Mouse (Mus musculus): Measurements from ENCODE around the gene Rps4x. TPM values are rescaled to one million over a fixed set of nuclear protein-coding genes. Genes with fewer than 3 reads are reported as not detected.

Rps4x gene
- polyA plus RNA-seq (2012), result 66.6 and 93.7 TPM in 2 replicates

DNA sequence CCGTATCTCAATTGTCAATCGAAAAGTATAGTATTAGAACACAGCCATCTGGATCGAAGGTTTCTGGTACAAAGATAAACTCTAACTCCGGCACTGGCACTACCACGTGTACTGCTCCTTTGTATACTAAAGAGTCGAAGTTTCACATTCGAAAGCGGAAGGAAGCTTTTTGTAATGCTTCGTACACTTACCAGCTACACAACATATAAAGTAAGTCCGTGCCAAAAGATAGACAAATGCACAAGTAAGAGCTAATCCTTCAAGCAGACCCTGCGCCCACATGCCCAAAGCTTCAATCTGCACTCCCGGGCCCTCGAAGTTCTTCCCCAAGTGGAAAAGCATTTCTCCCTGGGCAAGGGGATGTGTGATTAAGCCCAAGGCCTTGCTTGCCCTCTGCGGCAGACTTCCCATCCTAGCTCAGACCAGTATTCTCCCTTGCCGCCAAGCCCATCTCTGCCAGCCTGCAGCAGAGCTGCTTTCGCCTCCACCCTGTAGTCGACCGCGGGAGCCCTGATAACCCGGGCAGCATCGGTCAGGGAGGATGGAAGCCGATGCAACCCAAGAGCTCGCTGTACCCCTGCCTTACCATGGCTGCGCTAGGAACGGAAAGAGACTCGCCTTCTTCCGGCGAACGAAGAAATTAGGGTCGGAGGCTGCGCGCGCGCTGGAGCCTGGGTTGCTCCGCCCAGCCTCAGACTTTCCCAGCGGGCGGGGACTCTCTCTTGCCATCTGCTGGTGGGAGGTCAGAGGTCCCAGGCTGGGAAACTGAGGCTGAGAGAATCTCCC, at the start of gene Rps4x:
Gene Rps4x, minus strand, starts transcription at position 683 of the 786 bp plus-strand sequence.
- no peak for TF ChIP-seq GATA1 (IDR thresholded peaks at IDR 0.05; ENCODE audit: low read length)

DNA sequence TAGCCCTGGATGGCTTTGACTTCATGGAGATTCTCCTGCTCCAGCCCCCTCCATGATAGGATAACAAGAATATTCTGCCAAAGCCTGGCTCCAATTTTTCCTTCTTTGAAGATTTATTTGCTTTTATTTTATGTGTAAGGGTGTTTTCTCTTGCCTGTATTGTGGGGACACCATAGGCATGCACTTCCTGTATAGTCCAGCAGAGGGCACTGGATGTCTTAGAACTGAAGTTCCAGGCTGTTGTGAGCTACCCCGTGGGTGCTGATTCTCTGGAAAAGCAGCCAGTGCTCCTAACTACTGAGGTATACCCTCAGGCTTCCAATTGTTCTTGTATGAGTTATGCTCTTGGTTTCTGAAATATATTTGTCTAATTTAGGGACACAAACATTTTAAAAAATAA, 29.9 kb upstream of the Rps4x start:
- no peak for TF ChIP-seq GATA1 (IDR thresholded peaks at IDR 0.05; ENCODE audit: low read length)

DNA sequence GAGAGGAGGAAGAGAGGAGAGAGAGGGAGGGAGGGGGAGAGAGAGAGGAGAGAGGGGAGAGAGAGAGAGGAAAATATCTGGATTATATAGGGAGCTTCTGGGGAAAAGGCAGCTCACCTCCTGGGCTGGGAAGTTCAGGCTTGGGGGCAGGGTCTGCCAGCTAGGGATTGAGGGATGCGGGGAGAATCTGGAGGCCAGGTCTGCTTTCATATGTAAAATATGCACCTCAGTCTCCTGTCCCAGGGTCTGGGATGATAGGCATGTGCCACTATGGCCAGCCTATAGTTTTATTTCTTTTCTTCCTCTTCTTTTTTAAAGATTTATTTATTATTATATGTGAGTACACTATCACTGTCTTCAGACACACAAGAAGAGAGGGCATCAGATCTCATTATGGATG, 1.6 kb upstream of the Rps4x start:
- no peak for TF ChIP-seq GATA1 (IDR thresholded peaks at IDR 0.05; ENCODE audit: low read length)

DNA sequence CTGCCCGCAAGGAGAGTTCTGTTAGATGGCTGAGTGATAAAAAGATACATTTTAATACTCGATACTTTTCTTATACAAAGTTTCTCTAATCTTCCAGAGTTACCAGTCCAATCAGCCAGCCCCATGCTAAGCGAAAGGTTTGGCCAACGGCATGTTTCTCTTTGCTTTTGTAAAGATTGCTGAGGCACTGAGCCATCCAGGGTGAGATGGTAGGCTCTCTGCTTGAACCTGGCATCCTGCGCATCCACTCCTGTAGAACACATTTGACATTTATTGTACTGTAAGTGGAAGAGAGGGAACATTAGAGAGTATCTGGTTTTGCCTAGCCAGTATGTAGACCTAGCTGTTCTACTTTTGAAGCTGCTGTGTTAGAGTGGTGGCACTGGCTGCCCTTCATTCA, 387 bp upstream of the Rps4x start:
- TF ChIP-seq GATA1 (IDR thresholded peaks at IDR 0.05; ENCODE audit: low read length), result no peak

DNA sequence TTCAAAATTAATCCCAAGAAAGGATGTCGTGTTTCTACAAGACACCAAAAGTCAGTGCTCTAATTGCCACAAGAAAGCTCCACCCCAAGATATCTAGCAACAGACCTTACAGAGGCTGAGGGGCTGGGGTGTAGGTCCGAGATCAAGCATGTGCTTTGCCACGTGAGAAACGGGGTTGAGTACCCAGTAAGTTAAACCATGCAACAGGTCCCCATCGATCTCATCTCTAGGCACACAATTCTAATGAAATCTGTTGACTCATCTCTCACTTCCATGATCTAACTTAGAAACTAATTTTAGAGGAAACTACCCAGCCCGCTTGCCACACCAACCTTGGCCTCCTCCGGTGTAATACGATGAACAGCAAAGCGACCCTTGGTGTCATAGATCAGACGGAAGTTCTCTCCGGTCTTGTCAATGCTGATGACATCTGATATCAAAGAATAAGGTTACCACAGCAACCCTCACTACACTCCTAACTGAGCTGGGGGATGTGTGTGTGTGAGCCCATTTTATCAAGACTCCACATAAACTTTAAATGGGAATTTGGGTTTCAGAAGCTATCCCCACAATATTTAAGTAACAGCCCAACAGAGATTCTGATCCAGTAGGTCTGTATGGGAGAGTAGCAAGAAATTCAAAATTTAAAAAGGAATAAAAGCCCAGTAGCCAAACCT, 2.0 kb downstream of the Rps4x start:
- TF ChIP-seq GATA1 (IDR thresholded peaks at IDR 0.05; ENCODE audit: low read length), result no peak

DNA sequence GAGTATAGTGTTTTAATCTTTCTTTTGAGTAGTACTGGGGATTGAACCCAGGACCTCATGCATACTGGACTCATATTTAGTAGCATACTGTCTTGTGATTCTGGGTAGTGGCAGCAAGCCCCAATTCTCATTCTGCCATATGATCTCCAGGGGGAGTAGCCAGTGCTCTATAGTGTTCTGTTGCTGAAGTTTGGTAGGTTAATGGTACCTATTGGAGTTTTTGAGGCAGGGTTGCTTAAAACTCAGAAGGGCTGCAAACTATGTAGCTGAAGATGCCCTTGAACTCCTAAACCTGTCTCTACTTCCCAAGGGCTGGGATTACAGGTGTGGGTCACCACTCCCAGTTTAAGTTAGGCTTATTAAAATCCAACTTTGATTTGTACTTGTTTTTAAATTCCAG, 6.6 kb downstream of the Rps4x start:
- TF ChIP-seq GATA1 (IDR thresholded peaks at IDR 0.05; ENCODE audit: low read length), result no peak

DNA sequence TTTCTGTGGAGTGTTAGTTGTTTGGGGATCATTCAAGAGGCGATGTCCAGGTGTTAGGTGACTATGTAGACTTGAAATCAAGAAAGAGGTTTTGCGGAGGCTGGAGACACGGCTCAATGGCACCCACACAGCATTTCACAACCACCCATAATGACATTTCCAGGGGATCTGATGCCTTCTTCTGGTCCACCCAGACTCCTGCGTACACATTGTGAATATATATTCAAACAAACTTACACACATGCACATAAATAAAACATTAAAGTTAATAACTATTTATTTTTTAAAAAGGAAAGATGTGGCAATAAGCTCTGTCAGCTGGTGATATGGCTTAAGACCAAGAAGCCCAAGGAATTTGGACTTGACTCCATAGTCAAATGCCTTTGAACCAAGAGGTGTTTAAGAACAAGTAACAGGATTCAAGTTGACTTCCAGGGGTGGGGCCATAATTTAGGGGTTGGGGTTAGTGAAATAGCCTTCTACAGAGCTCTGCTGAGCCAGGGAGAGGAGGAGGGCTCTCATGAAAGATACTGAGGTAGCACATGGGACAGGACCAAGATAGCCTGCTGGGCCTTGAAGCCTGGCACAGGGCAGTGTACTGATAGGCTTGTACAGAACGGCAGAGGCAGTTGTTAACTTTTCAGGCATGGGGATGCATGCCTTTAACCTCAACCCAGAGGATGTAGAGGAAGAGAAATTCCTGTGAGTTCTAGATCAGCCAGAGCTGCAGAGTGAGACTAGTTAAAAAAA, 13.5 kb downstream of the Rps4x start:
- TF ChIP-seq GATA1 (IDR thresholded peaks at IDR 0.05; ENCODE audit: low read length), result no peak

DNA sequence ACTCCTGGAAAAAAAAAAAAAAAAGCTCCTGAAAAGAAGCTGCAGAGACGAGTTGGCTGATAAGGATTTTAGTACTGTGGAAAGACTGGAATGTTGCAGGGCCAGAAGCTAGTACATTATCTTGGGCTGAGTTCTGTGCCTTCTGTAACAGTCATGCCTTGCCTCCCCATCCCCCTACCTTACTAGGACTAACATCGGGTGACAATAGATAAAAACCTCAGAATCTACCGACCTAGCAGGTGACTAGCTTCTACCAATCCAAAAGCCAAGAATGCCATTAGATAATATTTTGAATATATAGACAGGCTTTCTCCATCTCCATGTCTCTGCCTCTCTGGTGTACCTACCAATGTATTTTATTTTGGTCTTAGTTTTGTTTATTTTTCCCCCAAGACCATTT, 18.3 kb downstream of the Rps4x start:
- no peak for TF ChIP-seq GATA1 (IDR thresholded peaks at IDR 0.05; ENCODE audit: low read length)

DNA sequence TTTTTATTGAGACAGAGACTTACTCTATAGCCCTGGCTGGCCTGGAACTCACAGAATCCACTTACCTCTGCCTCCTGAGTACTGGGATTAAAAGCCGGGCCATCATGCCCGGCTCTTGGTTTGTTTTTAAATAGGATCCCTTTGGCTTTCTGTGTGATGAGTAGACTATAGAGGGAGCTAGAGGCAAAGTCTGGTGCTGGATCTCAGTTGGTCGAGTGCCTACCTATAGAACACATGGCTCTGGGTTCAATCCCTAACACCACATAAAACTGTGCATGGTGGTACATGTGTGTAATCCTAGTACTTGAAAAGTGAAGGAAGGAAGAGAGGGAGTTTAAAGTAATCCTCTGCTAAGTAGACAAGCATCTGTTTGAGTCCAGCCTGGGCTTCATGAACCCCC, 19.1 kb downstream of the Rps4x start:
- TF ChIP-seq GATA1 (IDR thresholded peaks at IDR 0.05; ENCODE audit: low read length), result no peak

DNA sequence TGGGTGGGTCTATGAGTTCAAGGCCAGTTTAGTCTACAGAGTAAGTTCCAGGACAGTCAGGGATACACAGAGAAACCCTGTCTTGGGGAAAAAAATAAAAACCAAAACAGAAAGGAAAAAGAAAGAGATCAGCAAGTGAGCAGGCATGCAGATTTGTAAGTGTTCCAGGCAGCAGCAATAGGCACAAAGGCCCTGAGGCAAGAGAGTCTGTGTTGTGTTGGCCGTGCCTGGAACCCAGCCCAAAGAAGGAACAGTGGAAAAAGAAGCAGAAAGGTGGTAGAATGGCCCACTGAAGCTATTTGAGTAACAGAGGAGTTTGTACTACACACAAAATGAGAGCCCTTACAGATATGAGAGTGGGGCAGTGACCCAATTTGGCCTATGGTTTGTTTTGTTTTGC, 19.5 kb downstream of the Rps4x start:
- no peak for TF ChIP-seq GATA1 (IDR thresholded peaks at IDR 0.05; ENCODE audit: low read length)

DNA sequence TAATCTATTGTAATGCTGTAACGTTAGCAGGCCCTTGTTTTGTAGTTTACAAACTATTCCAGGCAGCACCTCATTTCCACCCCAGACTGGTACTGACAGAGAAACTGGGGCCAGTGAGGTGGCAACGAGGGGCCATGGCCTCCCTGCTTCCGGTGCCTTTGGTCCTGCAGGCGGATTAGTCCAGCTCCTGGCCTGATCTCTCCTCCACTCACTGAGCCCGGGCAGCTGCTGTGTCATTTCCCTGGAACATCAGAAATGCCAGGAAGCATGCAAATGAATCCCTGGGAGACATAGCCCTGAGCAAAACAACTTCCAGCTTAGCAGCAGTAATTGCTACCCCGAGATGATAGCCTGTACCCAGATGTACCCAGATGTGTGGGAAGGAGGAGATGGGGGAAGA, 22.2 kb downstream of the Rps4x start:
- TF ChIP-seq GATA1 (IDR thresholded peaks at IDR 0.05; ENCODE audit: low read length), result no peak

DNA sequence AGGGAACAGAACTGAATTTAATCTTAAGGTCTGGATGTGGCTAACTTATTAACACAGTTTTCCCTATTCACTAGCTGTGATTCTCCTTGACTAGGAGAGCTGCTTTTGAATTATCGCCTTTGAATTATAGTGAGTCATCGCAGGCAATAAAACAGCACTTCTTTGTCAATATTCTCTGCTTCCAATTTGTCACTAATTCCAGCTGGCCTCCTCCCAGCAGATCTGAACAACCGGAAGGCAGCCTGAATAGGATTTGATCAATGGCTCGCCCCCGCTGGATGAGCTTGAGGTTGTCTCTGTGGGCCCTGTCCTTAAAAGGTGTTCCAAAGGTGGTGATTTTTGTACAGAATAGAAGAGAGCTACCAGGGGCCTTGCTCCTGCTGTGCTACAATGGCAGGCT, 22.7 kb downstream of the Rps4x start:
- TF ChIP-seq GATA1 (IDR thresholded peaks at IDR 0.05; ENCODE audit: low read length), result no peak

DNA sequence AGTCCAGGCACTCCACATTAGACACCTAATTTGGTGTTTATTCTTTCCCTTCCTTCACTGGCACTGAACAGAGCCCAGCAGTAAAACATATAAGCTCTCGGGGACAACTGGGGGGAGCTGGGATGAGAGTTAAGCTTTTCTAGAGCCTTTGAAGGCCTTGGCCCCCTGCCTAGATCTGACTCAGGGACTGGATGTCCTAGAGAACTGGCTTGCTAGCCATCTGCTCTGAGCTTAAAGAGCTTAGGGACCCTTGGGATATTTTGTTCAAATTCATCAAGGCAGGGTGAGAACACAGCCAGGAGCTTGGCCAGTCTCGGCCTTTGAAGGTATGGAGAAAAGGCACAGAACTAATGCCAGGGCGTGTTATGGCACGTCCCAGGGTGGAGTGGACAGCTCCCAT, 25.7 kb downstream of the Rps4x start:
- no peak for TF ChIP-seq GATA1 (IDR thresholded peaks at IDR 0.05; ENCODE audit: low read length)

DNA sequence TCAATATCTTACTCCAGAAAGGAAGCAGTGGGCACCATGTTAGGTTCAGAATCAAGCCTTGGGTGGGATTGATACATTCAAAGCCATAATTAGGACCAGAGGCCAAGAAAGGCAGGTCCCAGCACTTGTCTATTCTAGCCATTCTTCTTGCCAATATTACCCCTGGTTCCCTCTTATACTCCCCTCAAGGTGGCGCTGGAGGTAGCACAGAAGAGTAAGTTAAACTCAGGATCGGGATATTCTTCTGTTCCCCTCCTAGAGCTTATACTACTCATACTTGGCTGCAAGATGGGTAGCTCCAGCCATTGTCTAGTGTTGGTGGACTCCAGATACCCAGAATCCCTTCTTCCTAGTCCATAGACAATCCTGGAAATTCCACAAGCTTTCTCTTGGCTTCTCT, 26.1 kb downstream of the Rps4x start:
- no peak for TF ChIP-seq GATA1 (IDR thresholded peaks at IDR 0.05; ENCODE audit: low read length)

DNA sequence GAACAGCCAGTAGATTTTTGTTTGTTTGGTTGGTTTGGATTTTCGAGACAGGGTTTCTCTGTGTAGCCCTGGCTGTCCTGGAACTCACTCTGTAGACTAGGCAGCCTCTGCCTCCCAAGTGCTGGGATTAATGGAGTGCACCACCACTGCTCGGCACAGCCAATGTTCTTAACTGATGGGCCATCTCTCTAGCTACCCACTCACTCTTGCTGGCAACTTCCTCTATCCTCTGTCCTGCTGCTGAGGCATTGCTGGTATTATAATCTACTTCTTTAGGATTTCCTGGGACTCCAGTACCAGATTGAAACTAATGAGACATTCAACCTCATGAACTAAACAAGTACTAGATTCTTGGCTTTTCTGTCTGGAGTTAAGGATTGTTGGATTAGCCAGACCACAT, 28.7 kb downstream of the Rps4x start:
- no peak for TF ChIP-seq GATA1 (IDR thresholded peaks at IDR 0.05; ENCODE audit: low read length)

DNA sequence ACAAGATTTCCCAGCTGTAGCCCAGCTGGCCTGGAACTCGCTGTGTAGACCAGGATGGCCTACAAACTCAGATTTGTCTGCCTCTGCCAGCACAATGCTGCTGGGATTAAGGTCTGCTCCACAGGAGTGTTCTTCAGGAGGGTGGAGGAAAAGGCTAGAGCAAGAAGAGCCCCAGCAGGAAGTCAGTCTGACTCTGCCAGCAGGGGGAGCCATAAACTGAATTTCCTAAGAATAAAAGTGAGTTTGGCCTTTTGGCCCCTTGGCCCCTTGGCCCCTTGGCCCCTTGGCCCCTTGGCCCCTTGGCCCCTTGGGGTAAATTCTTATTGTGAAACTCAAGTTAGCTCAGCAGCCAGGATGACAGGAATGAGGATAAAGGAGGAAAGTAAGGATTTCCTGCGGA, 29.4 kb downstream of the Rps4x start:
- TF ChIP-seq GATA1 (IDR thresholded peaks at IDR 0.05; ENCODE audit: low read length), result no peak

Measured in G1E-ER4 (cell line).